Comparison of ENCODE assay signal across 10 mouse cellular contexts in genomic region chr9:107577871-107578270, GRCm38 (mm10). TPM values are rescaled to one million over a fixed set of nuclear protein-coding genes. Genes with fewer than 3 reads are reported as not detected.
A peak's percentile ranks its signal among the peaks of the same experiment; 100 is the strongest.
DNase-seq lines count a peak whose midpoint lies in the region; ATAC-seq lines count a peak whose summit lies in the region.
"Had no signal": no experiment of that assay in that cellular context is flagged by ENCODE, and none has a peak within 500 bp of the region (broad histone marks: within the 10 kb centered on the region; RNA-seq: fewer than 3 reads in every experiment).

No protein-coding gene starts in this region.

- peaks cover 54% of the 10 kb centered on the region for H3K4me1 ChIP-seq in heart, embryonic 15.5 days (replicated peaks)
- H3K4me1 ChIP-seq in liver, embryonic 12.5 days, result peaks cover 70% of the 10 kb centered on the region
- H3K4me1 ChIP-seq in limb, embryonic 10.5 days, result peaks cover 60% of the 10 kb centered on the region
- H3K4me1 ChIP-seq in stomach, embryonic 15.5 days, result peaks cover 46% of the 10 kb centered on the region

- peak overlapping the region; percentile 55; the same call in 1 of the 2 replicates for H3K4me2 ChIP-seq in heart, embryonic 15.5 days
- peak overlapping the region; percentile 75; the same call in 1 of the 2 replicates for H3K4me2 ChIP-seq in liver, embryonic 12.5 days
- H3K4me2 ChIP-seq in stomach, embryonic 15.5 days, result peak overlapping the region; percentile 74; the same call in 1 of the 2 replicates

- no peak overlapping the region for H3K4me3 ChIP-seq in heart, embryonic 15.5 days
- no peak overlapping the region for H3K4me3 ChIP-seq in liver, embryonic 12.5 days
- peak overlapping the region; percentile 46 for H3K4me3 ChIP-seq in limb, embryonic 10.5 days
- H3K4me3 ChIP-seq in stomach, embryonic 15.5 days (replicated peaks), result no peak overlapping the region

- H3K27me3 ChIP-seq in heart, embryonic 15.5 days, result no peaks in the 10 kb centered on the region
- H3K27me3 ChIP-seq in liver, embryonic 12.5 days (replicated peaks), result no peaks in the 10 kb centered on the region
- H3K27me3 ChIP-seq in limb, embryonic 10.5 days (ENCODE audit: low read depth, poor library complexity, severe bottlenecking), result no peaks in the 10 kb centered on the region
- H3K27me3 ChIP-seq in stomach, embryonic 15.5 days (replicated peaks), result no peaks in the 10 kb centered on the region

- H3K9me3 ChIP-seq in heart, embryonic 15.5 days (replicated peaks), result no peaks in the 10 kb centered on the region
- H3K9me3 ChIP-seq in liver, embryonic 12.5 days (replicated peaks), result no peaks in the 10 kb centered on the region
- H3K9me3 ChIP-seq in limb, embryonic 10.5 days (replicated peaks), result no peaks in the 10 kb centered on the region
- H3K9me3 ChIP-seq in stomach, embryonic 15.5 days, result no peaks in the 10 kb centered on the region

- ATAC-seq in heart, embryonic 15.5 days (replicated peaks; ENCODE audit: insufficient number of reproducible peaks, insufficient read depth, low FRiP score, low read depth), result no peak
- ATAC-seq in liver, embryonic 12.5 days, result no peak
- no peak for ATAC-seq in stomach, embryonic 15.5 days (ENCODE audit: insufficient read depth, low FRiP score, low read depth)
- ATAC-seq in megakaryocyte-erythroid progenitor cell, adult 5-6 weeks (replicated peaks; ENCODE audit: low FRiP score, low TSS enrichment, poor library complexity, severe bottlenecking), result no peak
- ATAC-seq: midbrain, embryonic 16.5 days had no signal

- H3K9ac ChIP-seq in heart, embryonic 15.5 days, result no peak overlapping the region
- peak overlapping the region; percentile 15; the same call in 1 of the 2 replicates for H3K9ac ChIP-seq in liver, embryonic 12.5 days
- no peak overlapping the region for H3K9ac ChIP-seq in stomach, embryonic 15.5 days

- no peak overlapping the region for H3K27ac ChIP-seq in heart, embryonic 15.5 days
- peak overlapping the region; percentile 79; the same call in 1 of the 2 replicates for H3K27ac ChIP-seq in liver, embryonic 12.5 days
- H3K27ac ChIP-seq in limb, embryonic 10.5 days, result 0 out of 2 replicates have a peak overlapping the region, but pooled peaks have one; percentile 11
- H3K27ac ChIP-seq in stomach, embryonic 15.5 days, result no peak overlapping the region

- peaks cover 17% of the 10 kb centered on the region for H3K36me3 ChIP-seq in heart, embryonic 15.5 days
- peaks cover 15% of the 10 kb centered on the region for H3K36me3 ChIP-seq in liver, embryonic 12.5 days
- peaks cover 43% of the 10 kb centered on the region for H3K36me3 ChIP-seq in limb, embryonic 10.5 days
- H3K36me3 ChIP-seq in stomach, embryonic 15.5 days, result peaks cover 11% of the 10 kb centered on the region; the same call in 1 of the 2 replicates

- no peak for DNase-seq in heart, postnatal 4 days
- DNase-seq in liver, result no peak
- DNase-seq in limb, embryonic 10.5 days (ENCODE audit: low spot score), result no peak
- DNase-seq: cerebellum, adult 9-11 months; kidney, adult 18-20 months had no signal

- 88% methylated on average over 10 of the region's 10 CpGs for WGBS in heart, embryonic 15.5 days
- 80% methylated on average over 10 of the region's 10 CpGs for WGBS in liver, embryonic 12.5 days (ENCODE audit: insufficient replicate concordance)
- WGBS in limb, embryonic 10.5 days, result 95% methylated on average over 10 of the region's 10 CpGs
- WGBS in stomach, embryonic 15.5 days, result 86% methylated on average over 10 of the region's 10 CpGs

RNA-seq across cellular contexts. Expression of gene Naa80, which starts 0.8 kb away (rescaled TPM):
- 13.4 and 17.2 TPM in 2 replicates for polyA plus RNA-seq in heart, embryonic 15.5 days (2015; fragmentation: Nextera tagmentation; extraction: Ambion mirVana)
- total RNA-seq in heart, postnatal 4 days (2021), result 10 to 100 TPM; 12.2 to 12.4 TPM
- polyA plus RNA-seq in liver, embryonic 12.5 days (2016; fragmentation: Nextera tagmentation; extraction: Ambion mirVana), result 12.5 and 12.9 TPM in 2 replicates
- 20.1 and 22.5 TPM in 2 replicates for polyA plus RNA-seq in limb, embryonic 10.5 days (2016; fragmentation: Nextera tagmentation; extraction: Ambion mirVana)
- 16.1 and 18.6 TPM in 2 replicates for polyA plus RNA-seq in stomach, embryonic 15.5 days (2015; fragmentation: Nextera tagmentation; extraction: Ambion mirVana)
- 46.2 and 49.0 TPM in 2 replicates for total RNA-seq in megakaryocyte-erythroid progenitor cell, adult 5-6 weeks (2014; fragmentation: Nextera tagmentation)
- 15.8 and 25.8 TPM in 2 replicates for total RNA-seq in megakaryocyte-erythroid progenitor cell, adult 5-6 weeks (2017)

RNA-seq across cellular contexts. Expression of gene Hyal1, which starts 1.1 kb away (rescaled TPM):
- polyA plus RNA-seq in heart, embryonic 15.5 days (2015; fragmentation: Nextera tagmentation; extraction: Ambion mirVana), result 8.3 and 9.1 TPM in 2 replicates
- total RNA-seq in heart, postnatal 4 days (2021), result 1 to 10 TPM; 3.4 to 4.7 TPM
- 3.6 and 3.9 TPM in 2 replicates for polyA plus RNA-seq in liver, embryonic 12.5 days (2016; fragmentation: Nextera tagmentation; extraction: Ambion mirVana)
- polyA plus RNA-seq in limb, embryonic 10.5 days (2016; fragmentation: Nextera tagmentation; extraction: Ambion mirVana), result 7.9 and 10.2 TPM in 2 replicates
- polyA plus RNA-seq in stomach, embryonic 15.5 days (2015; fragmentation: Nextera tagmentation; extraction: Ambion mirVana), result 9.2 and 10.8 TPM in 2 replicates
- total RNA-seq in megakaryocyte-erythroid progenitor cell, adult 5-6 weeks (2014; fragmentation: Nextera tagmentation), result 1.1 and 5.9 TPM in 2 replicates
- 1.1 and 4.3 TPM in 2 replicates for total RNA-seq in megakaryocyte-erythroid progenitor cell, adult 5-6 weeks (2017)

RNA-seq across cellular contexts. Expression of gene Hyal3, which starts 2.7 kb away (rescaled TPM):
- 0.68 and 0.82 TPM in 2 replicates for polyA plus RNA-seq in heart, embryonic 15.5 days (2015; fragmentation: Nextera tagmentation; extraction: Ambion mirVana)
- total RNA-seq in heart, postnatal 4 days (2021), result 1 to 10 TPM in 1 of 2 experiments, under 1 TPM in 1; 0.74 to 1.1 TPM
- 0.99 and 1.2 TPM in 2 replicates for polyA plus RNA-seq in liver, embryonic 12.5 days (2016; fragmentation: Nextera tagmentation; extraction: Ambion mirVana)
- polyA plus RNA-seq in limb, embryonic 10.5 days (2016; fragmentation: Nextera tagmentation; extraction: Ambion mirVana), result 0.56 and 0.82 TPM in 2 replicates
- 1.1 and 1.7 TPM in 2 replicates for polyA plus RNA-seq in stomach, embryonic 15.5 days (2015; fragmentation: Nextera tagmentation; extraction: Ambion mirVana)
- 5.1 and 9.4 TPM in 2 replicates for total RNA-seq in megakaryocyte-erythroid progenitor cell, adult 5-6 weeks (2014; fragmentation: Nextera tagmentation)
- total RNA-seq in megakaryocyte-erythroid progenitor cell, adult 5-6 weeks (2017), result 0.61 and 3.3 TPM in 2 replicates

RNA-seq across cellular contexts. Expression of gene Ifrd2, which starts 9.6 kb away (rescaled TPM):
- polyA plus RNA-seq in heart, embryonic 15.5 days (2015; fragmentation: Nextera tagmentation; extraction: Ambion mirVana), result 31.7 and 45.7 TPM in 2 replicates
- 10 to 100 TPM; 41.6 to 44.4 TPM for total RNA-seq in heart, postnatal 4 days (2021)
- 171 TPM in 2 replicates for polyA plus RNA-seq in liver, embryonic 12.5 days (2016; fragmentation: Nextera tagmentation; extraction: Ambion mirVana)
- 55.0 and 69.4 TPM in 2 replicates for polyA plus RNA-seq in limb, embryonic 10.5 days (2016; fragmentation: Nextera tagmentation; extraction: Ambion mirVana)
- polyA plus RNA-seq in stomach, embryonic 15.5 days (2015; fragmentation: Nextera tagmentation; extraction: Ambion mirVana), result 65.1 and 68.2 TPM in 2 replicates
- total RNA-seq in megakaryocyte-erythroid progenitor cell, adult 5-6 weeks (2014; fragmentation: Nextera tagmentation), result 226 and 251 TPM in 2 replicates
- total RNA-seq in megakaryocyte-erythroid progenitor cell, adult 5-6 weeks (2017), result 103 and 192 TPM in 2 replicates

RNA-seq across cellular contexts. Expression of gene Hyal2, which starts 10.1 kb away (rescaled TPM):
- polyA plus RNA-seq in heart, embryonic 15.5 days (2015; fragmentation: Nextera tagmentation; extraction: Ambion mirVana), result 72.2 and 89.3 TPM in 2 replicates
- total RNA-seq in heart, postnatal 4 days (2021), result 10 to 100 TPM; 43.4 to 49.7 TPM
- 53.9 and 57.6 TPM in 2 replicates for polyA plus RNA-seq in liver, embryonic 12.5 days (2016; fragmentation: Nextera tagmentation; extraction: Ambion mirVana)
- 160 and 168 TPM in 2 replicates for polyA plus RNA-seq in limb, embryonic 10.5 days (2016; fragmentation: Nextera tagmentation; extraction: Ambion mirVana)
- 84.2 and 85.4 TPM in 2 replicates for polyA plus RNA-seq in stomach, embryonic 15.5 days (2015; fragmentation: Nextera tagmentation; extraction: Ambion mirVana)
- 7.6 and 23.6 TPM in 2 replicates for total RNA-seq in megakaryocyte-erythroid progenitor cell, adult 5-6 weeks (2014; fragmentation: Nextera tagmentation)
- total RNA-seq in megakaryocyte-erythroid progenitor cell, adult 5-6 weeks (2017), result 5.4 and 8.3 TPM in 2 replicates

Comparison
In these comparisons a context has a peak if more than half of its experiments do, and no peak if none do; other contexts are left out.
1. H3K27ac ChIP-seq: peak in liver, embryonic 12.5 days (single experiment) and limb, embryonic 10.5 days (single experiment); none in heart, embryonic 15.5 days (single experiment) and stomach, embryonic 15.5 days (single experiment).
2. Peak in every context shown above with its lines, with median percentiles within 50 percentile points of each other: H3K4me2 ChIP-seq.